Mouse (Mus musculus): ENCODE measurements around the gene Tk2. TPM values are rescaled to one million over a fixed set of nuclear protein-coding genes. Genes with fewer than 3 reads are reported as not detected.

Tk2 gene
- total and polyA plus RNA-seq, 2 experiments from 2014 or later: 45.2 to 52.9 TPM

DNA sequence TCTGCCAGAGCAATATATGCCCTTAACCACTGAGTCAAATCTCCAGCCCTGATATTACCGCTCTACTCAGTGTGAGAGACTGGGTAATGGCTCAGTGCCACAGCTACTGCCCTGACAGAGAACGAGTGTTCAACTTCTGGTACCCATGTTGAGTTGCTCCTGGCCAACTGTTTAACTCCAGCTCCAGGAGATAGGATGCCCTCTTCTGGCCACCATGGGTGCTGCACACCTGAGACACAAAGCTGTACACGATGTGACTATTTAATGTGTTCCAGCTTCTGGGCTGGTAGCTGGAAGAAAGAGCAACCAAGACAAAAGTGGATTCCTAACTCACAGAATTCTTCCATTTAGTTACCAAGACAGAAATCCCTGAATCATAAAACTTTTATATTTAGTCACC lies 4.7 kb upstream of the Tk2 start:
- Histone ChIP-seq H3K4me1 (ENCODE audit: insufficient read depth) (no peaks in the 10 kb centered on the region), H3K9me3 (ENCODE audit: low read length) (no peaks in the 10 kb centered on the region), H3K9ac (no peak overlapping the region), H3K27me3 (ENCODE audit: insufficient read depth, low read length) (no peaks in the 10 kb centered on the region), H3K36me3 (ENCODE audit: insufficient read depth) (peaks cover 4% of the 10 kb centered on the region), H3K27ac (ENCODE audit: low read depth, low read length) (no peak overlapping the region), H3K4me2 (ENCODE audit: low read depth) (no peak overlapping the region), H3K4me3 (ENCODE audit: low read depth, low read length) (no peak overlapping the region)
- WGBS: 88% methylated on average over 3 of the region's 3 CpGs
- ATAC-seq (no peak), DNase-seq (no peak)
- TF ChIP-seq CTCF (IDR thresholded peaks at IDR 0.05; ENCODE audit: low read depth): peak; percentile 49; the same call in 1 of the 2 replicates

DNA sequence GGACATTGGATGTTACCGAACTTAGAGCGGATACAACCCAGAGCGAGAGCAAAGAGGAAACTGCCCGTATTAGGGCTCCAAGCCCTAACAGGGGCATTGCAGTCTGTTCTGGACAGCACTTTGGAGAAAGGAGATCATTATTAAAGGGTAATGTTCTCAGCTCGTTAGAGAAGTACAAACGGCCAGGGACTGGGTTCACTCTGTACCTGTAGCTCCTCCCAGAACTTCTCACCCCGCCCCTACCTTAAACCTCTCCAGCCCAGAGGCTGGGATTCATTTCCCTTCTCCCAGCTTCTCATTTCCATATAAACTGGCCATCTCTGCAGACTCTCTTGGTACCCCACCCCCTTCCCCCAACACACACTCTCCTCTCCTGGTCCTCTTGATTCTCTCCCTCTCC lies 3.1 kb upstream of the Tk2 start:
- peaks cover 9% of the 10 kb centered on the region for H3K4me1 ChIP-seq (ENCODE audit: insufficient read depth)
- H3K4me2 ChIP-seq (ENCODE audit: low read depth): peak overlapping the region; percentile 61
- no peak for DNase-seq
- no peaks in the 10 kb centered on the region for H3K36me3 ChIP-seq (ENCODE audit: insufficient read depth)
- H3K4me3 ChIP-seq (ENCODE audit: low read depth, low read length): peak overlapping the region; percentile 60
- no peaks in the 10 kb centered on the region for H3K27me3 ChIP-seq (ENCODE audit: insufficient read depth, low read length)
- no peak overlapping the region for H3K27ac ChIP-seq (ENCODE audit: low read depth, low read length)
- peak overlapping the region; percentile 61 for H3K9ac ChIP-seq
- no peak for TF ChIP-seq CTCF (IDR thresholded peaks at IDR 0.05; ENCODE audit: low read depth)
- no peak for ATAC-seq
- under 1% methylated on average over 7 of the region's 7 CpGs for WGBS
- no peaks in the 10 kb centered on the region for H3K9me3 ChIP-seq (ENCODE audit: low read length)

DNA sequence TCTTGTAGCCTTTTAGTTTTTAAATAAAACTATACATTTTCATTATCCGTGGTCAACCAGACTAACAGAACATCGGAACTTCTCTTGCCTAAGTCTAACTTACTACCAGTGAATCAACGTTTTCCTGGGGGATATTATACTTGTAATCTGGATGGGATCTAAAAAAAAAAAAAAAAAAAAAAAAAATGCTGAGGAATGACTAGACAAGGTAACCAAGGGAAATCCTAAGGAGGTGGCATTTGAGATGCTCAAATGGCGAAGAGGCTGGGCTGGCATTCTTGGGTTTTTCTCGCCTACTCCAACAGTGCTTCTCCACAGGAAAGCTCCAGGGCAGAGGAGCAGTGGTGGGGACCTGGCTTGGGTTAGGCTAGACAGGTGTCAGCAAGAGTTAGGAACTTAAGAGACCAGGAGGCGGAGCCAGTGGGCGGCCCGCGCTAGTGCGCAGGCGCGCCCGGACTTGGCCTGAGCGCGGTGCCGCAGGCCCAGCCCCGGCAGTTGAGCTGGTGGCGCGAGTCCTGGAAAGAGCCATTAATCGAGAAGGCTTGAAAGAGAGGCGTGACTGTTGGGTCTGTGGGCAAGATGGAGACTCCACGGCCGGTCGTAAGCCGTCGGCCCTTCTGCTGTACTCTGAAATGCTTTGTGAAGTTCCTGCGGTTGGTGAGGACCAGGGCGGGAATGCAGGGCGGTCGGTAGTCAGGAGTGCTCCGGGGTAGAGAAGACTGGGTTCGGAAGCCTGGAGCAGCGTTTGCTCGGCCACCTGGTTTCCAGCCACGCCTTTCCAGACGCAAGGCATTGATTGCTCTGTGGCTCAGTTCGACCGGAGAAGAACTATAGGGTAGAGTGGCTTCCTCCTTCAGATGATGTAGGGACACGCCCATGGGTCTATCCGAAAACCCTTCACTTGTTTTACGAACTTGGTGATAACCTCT lies 2.3 kb upstream of the Tk2 start, which contains the start of gene Cklf:
Gene Cklf, plus strand, starts transcription at position 423 of the 929 bp plus-strand sequence.
- peak within 1 kb of the TSS; percentile 61 for H3K4me2 ChIP-seq (ENCODE audit: low read depth)
- WGBS: 4% methylated on average over 41 of the region's 41 CpGs
- peak within 1 kb of the TSS; percentile 60 for H3K4me3 ChIP-seq (ENCODE audit: low read depth, low read length)
- DNase-seq: peak; percentile 91
- no peaks in the 10 kb centered on the region for H3K9me3 ChIP-seq (ENCODE audit: low read length)
- peaks cover 5% of the 10 kb centered on the region; the same call in 1 of the 2 replicates for H3K36me3 ChIP-seq (ENCODE audit: insufficient read depth)
- H3K27me3 ChIP-seq (ENCODE audit: insufficient read depth, low read length): no peaks in the 10 kb centered on the region
- TF ChIP-seq CTCF (IDR thresholded peaks at IDR 0.05; ENCODE audit: low read depth): peak; percentile 49
- H3K4me1 ChIP-seq (ENCODE audit: insufficient read depth): peaks cover 9% of the 10 kb centered on the region
- H3K27ac ChIP-seq (ENCODE audit: low read depth, low read length): no peak within 1 kb of the TSS
- H3K9ac ChIP-seq: peak within 1 kb of the TSS; percentile 61
- ATAC-seq: peak; percentile 65

DNA sequence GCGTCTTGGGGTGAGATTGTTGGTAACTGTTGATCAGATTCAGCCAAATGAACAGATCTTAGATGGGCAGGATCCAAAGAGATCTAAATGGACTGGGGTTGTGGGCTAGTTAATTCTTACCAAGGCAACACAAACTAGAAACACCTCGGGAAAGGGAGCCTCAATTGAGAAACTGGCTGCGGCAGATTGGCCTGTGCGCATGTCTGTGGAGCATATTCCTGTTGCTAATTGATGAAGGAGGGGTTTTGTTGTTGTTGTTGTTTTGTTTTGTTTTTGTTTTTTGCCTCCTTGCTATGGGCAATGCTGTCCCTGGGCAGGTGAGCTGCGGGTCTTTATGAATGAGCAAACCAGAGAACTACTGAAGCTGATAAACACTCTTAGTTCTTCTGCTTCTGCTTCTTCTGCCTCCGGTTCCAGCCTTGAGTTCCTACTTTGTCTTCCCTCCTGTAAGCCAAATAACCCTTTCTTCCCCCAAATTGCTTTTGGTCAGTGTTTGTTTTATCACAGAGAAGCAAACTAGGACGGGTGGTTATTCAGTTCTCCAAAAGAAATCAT lies 1.2 kb upstream of the Tk2 start:
- Histone ChIP-seq H3K4me1 (ENCODE audit: insufficient read depth) (peaks cover 9% of the 10 kb centered on the region), H3K4me3 (ENCODE audit: low read depth, low read length) (no peak overlapping the region), H3K9ac (no peak overlapping the region), H3K4me2 (ENCODE audit: low read depth) (no peak overlapping the region), H3K9me3 (ENCODE audit: low read length) (no peaks in the 10 kb centered on the region), H3K27me3 (ENCODE audit: insufficient read depth, low read length) (no peaks in the 10 kb centered on the region), H3K27ac (ENCODE audit: low read depth, low read length) (no peak overlapping the region), H3K36me3 (ENCODE audit: insufficient read depth) (peaks cover 16% of the 10 kb centered on the region)
- DNase-seq: no peak
- no peak for ATAC-seq
- TF ChIP-seq CTCF (IDR thresholded peaks at IDR 0.05; ENCODE audit: low read depth): no peak
- WGBS: 87% methylated on average over 7 of the region's 7 CpGs

DNA sequence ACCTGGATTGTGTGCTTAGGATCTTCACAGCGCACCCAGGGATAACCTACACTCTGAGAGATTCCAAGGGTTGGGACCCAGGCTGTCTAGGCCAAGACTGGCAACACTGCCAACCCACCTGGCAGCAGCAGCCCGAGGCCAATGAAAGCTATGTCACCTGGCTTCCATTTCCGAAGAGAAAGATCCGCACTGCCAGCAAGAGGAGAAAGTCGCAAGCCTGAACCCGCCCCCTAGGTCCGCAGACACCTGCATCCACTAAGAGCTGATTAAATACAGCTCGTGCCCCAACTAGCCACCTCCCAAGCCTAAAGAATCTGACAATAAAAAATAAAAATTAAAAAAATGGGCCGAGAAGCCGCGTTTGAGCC lies 466 bp downstream of the Tk2 start:
- peak overlapping the region; percentile 97 for H3K4me3 ChIP-seq (ENCODE audit: low read depth, low read length)
- peak; percentile 25 for DNase-seq
- peak; percentile 9; the same call in 1 of the 2 replicates for ATAC-seq

DNA sequence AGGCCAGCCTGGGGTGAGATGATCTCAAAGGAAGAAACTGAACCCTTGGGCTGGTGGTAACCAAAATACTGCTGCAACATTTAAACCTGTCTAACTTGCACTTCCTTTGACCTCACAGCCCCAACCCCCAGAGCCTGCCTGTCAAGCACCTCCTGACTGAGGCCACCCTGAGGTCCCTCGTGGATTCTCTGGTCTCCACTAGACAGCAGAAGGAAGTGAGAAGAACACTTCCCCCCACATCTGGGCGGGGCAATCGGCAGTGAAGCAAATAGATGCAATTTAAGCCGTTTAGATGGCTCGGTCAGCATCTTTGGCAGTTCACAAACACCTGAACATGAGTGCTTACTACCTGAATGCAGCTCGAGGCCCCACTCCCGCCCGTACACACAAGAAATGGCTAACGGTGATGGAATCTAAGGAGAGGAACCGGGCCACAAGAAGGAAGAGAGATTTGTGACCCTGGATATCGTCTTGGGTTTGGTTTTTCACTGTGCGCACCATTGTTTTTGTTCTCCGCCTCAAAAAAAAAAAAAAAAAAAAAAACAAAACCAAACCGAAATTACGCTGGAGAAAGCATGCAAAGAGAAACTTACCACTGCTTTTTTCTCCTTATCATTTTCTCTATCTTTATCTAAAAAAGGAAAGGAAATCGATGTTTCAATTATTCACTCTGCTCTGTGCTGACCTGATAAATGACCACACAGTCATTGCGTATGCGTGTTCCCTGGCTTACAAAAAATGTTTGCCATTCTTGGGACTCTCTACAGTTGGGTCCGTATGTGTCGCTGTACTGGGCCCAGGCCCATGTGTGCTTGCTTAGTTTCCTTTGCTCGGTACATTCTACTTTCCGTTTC lies 1.1 kb downstream of the Tk2 start:
- Histone ChIP-seq H3K4me2 (ENCODE audit: low read depth) (peak overlapping the region; percentile 79), H3K4me1 (ENCODE audit: insufficient read depth) (peaks cover 9% of the 10 kb centered on the region), H3K9me3 (ENCODE audit: low read length) (no peaks in the 10 kb centered on the region), H3K27ac (ENCODE audit: low read depth, low read length) (peak overlapping the region; percentile 73; the same call in 1 of the 2 replicates), H3K27me3 (ENCODE audit: insufficient read depth, low read length) (no peaks in the 10 kb centered on the region), H3K9ac (peak overlapping the region; percentile 88), H3K4me3 (ENCODE audit: low read depth, low read length) (peak overlapping the region; percentile 97), H3K36me3 (ENCODE audit: insufficient read depth) (peaks cover 34% of the 10 kb centered on the region)
- 75% methylated on average over 22 of the region's 22 CpGs for WGBS
- TF ChIP-seq CTCF (IDR thresholded peaks at IDR 0.05; ENCODE audit: low read depth): no peak
- DNase-seq (no peak), ATAC-seq (peak; percentile 0; the same call in 1 of the 2 replicates)

More for the DNA sequence above, 466 bp downstream of the Tk2 start:
- TF ChIP-seq CTCF (IDR thresholded peaks at IDR 0.05; ENCODE audit: low read depth): no peak
- H3K4me1 ChIP-seq (ENCODE audit: insufficient read depth): peaks cover 9% of the 10 kb centered on the region
- no peaks in the 10 kb centered on the region for H3K27me3 ChIP-seq (ENCODE audit: insufficient read depth, low read length)
- H3K36me3 ChIP-seq (ENCODE audit: insufficient read depth): peaks cover 28% of the 10 kb centered on the region
- peak overlapping the region; percentile 73 for H3K27ac ChIP-seq (ENCODE audit: low read depth, low read length)
- no peaks in the 10 kb centered on the region for H3K9me3 ChIP-seq (ENCODE audit: low read length)
- H3K9ac ChIP-seq: peak overlapping the region; percentile 88
- H3K4me2 ChIP-seq (ENCODE audit: low read depth): peak overlapping the region; percentile 79
- 6% methylated on average over 11 of the region's 11 CpGs for WGBS
